Mouse (Mus musculus): ENCODE measurements around the gene Gucy2d. TPM values are rescaled to one million over a fixed set of nuclear protein-coding genes. Genes with fewer than 3 reads are reported as not detected.

Gene Gucy2d
- polyA plus RNA-seq, 1 experiment = 8.7 TPM

- TF ChIP-seq CTCF (IDR thresholded peaks at IDR 0.05; ENCODE audit: control insufficient read depth, insufficient read depth, insufficient replicate concordance, low read depth, low read length) (no peak), POLR2A (IDR thresholded peaks at IDR 0.05; ENCODE audit: control insufficient read depth, low read depth, low read length) (no peak)
- H3K27me3 ChIP-seq (ENCODE audit: control insufficient read depth, insufficient read depth, low read length) = no peaks in the 10 kb centered on the region
- no peak overlapping the region for H3K27ac ChIP-seq (ENCODE audit: control insufficient read depth, insufficient read depth, low read depth, low read length)
- peaks cover 8% of the 10 kb centered on the region for H3K4me1 ChIP-seq (ENCODE audit: control insufficient read depth, insufficient read depth, low read length)
- no peak overlapping the region for H3K4me3 ChIP-seq (ENCODE audit: control insufficient read depth, low read depth, low read length)
- no peaks in the 10 kb centered on the region for H3K36me3 ChIP-seq (ENCODE audit: control insufficient read depth, insufficient read depth, low read length)
Measured at GRCm38 (mm10) chr7:98424396-98424795, 15.8 kb upstream of the Gucy2d start.

GRCm38 (mm10) chr7:98425551-98425950 is 14.7 kb upstream of the Gucy2d start:
- TF ChIP-seq POLR2A (IDR thresholded peaks at IDR 0.05; ENCODE audit: control insufficient read depth, low read depth, low read length) (no peak), CTCF (IDR thresholded peaks at IDR 0.05; ENCODE audit: control insufficient read depth, insufficient read depth, insufficient replicate concordance, low read depth, low read length) (no peak)
- Histone ChIP-seq H3K27me3 (ENCODE audit: control insufficient read depth, insufficient read depth, low read length) (no peaks in the 10 kb centered on the region), H3K4me1 (ENCODE audit: control insufficient read depth, insufficient read depth, low read length) (peaks cover 8% of the 10 kb centered on the region), H3K36me3 (ENCODE audit: control insufficient read depth, insufficient read depth, low read length) (no peaks in the 10 kb centered on the region), H3K27ac (ENCODE audit: control insufficient read depth, insufficient read depth, low read depth, low read length) (no peak overlapping the region), H3K4me3 (ENCODE audit: control insufficient read depth, low read depth, low read length) (no peak overlapping the region)

GRCm38 (mm10) chr7:98426641-98427040 is 13.6 kb upstream of the Gucy2d start:
- Histone ChIP-seq H3K27me3 (ENCODE audit: control insufficient read depth, insufficient read depth, low read length) (no peaks in the 10 kb centered on the region), H3K4me3 (ENCODE audit: control insufficient read depth, low read depth, low read length) (no peak overlapping the region), H3K36me3 (ENCODE audit: control insufficient read depth, insufficient read depth, low read length) (no peaks in the 10 kb centered on the region), H3K4me1 (ENCODE audit: control insufficient read depth, insufficient read depth, low read length) (peaks cover 8% of the 10 kb centered on the region), H3K27ac (ENCODE audit: control insufficient read depth, insufficient read depth, low read depth, low read length) (no peak overlapping the region)
- no peak for TF ChIP-seq POLR2A (IDR thresholded peaks at IDR 0.05; ENCODE audit: control insufficient read depth, low read depth, low read length)
- no peak for TF ChIP-seq CTCF (IDR thresholded peaks at IDR 0.05; ENCODE audit: control insufficient read depth, insufficient read depth, insufficient replicate concordance, low read depth, low read length)

- no peaks in the 10 kb centered on the region for H3K36me3 ChIP-seq (ENCODE audit: control insufficient read depth, insufficient read depth, low read length)
- H3K27me3 ChIP-seq (ENCODE audit: control insufficient read depth, insufficient read depth, low read length) = no peaks in the 10 kb centered on the region
- TF ChIP-seq POLR2A (IDR thresholded peaks at IDR 0.05; ENCODE audit: control insufficient read depth, low read depth, low read length) = no peak
- no peak for TF ChIP-seq CTCF (IDR thresholded peaks at IDR 0.05; ENCODE audit: control insufficient read depth, insufficient read depth, insufficient replicate concordance, low read depth, low read length)
- H3K27ac ChIP-seq (ENCODE audit: control insufficient read depth, insufficient read depth, low read depth, low read length) = no peak overlapping the region
- H3K4me1 ChIP-seq (ENCODE audit: control insufficient read depth, insufficient read depth, low read length) = peaks cover 8% of the 10 kb centered on the region
- no peak overlapping the region for H3K4me3 ChIP-seq (ENCODE audit: control insufficient read depth, low read depth, low read length)
Measured at GRCm38 (mm10) chr7:98427115-98427835, 12.9 kb upstream of the Gucy2d start.

- Histone ChIP-seq H3K4me3 (ENCODE audit: control insufficient read depth, low read depth, low read length) (no peak overlapping the region), H3K27ac (ENCODE audit: control insufficient read depth, insufficient read depth, low read depth, low read length) (no peak overlapping the region), H3K4me1 (ENCODE audit: control insufficient read depth, insufficient read depth, low read length) (no peaks in the 10 kb centered on the region; the same call in 1 of the 2 replicates), H3K27me3 (ENCODE audit: control insufficient read depth, insufficient read depth, low read length) (no peaks in the 10 kb centered on the region), H3K36me3 (ENCODE audit: control insufficient read depth, insufficient read depth, low read length) (no peaks in the 10 kb centered on the region)
- TF ChIP-seq POLR2A (IDR thresholded peaks at IDR 0.05; ENCODE audit: control insufficient read depth, low read depth, low read length) (no peak), CTCF (IDR thresholded peaks at IDR 0.05; ENCODE audit: control insufficient read depth, insufficient read depth, insufficient replicate concordance, low read depth, low read length) (no peak)
Measured at GRCm38 (mm10) chr7:98429579-98429978, 10.6 kb upstream of the Gucy2d start.

GRCm38 (mm10) chr7:98430785-98431184 is 9.4 kb upstream of the Gucy2d start:
- Histone ChIP-seq H3K27ac (ENCODE audit: control insufficient read depth, insufficient read depth, low read depth, low read length) (no peak overlapping the region), H3K4me3 (ENCODE audit: control insufficient read depth, low read depth, low read length) (no peak overlapping the region), H3K4me1 (ENCODE audit: control insufficient read depth, insufficient read depth, low read length) (no peaks in the 10 kb centered on the region; the same call in 1 of the 2 replicates), H3K36me3 (ENCODE audit: control insufficient read depth, insufficient read depth, low read length) (no peaks in the 10 kb centered on the region), H3K27me3 (ENCODE audit: control insufficient read depth, insufficient read depth, low read length) (no peaks in the 10 kb centered on the region)
- peak; percentile 64; the same call in 1 of the 2 replicates for TF ChIP-seq CTCF (IDR thresholded peaks at IDR 0.05; ENCODE audit: control insufficient read depth, insufficient read depth, insufficient replicate concordance, low read depth, low read length)
- no peak for TF ChIP-seq POLR2A (IDR thresholded peaks at IDR 0.05; ENCODE audit: control insufficient read depth, low read depth, low read length)

GRCm38 (mm10) chr7:98437629-98438028 is 2.6 kb upstream of the Gucy2d start:
- Histone ChIP-seq H3K4me3 (ENCODE audit: control insufficient read depth, low read depth, low read length) (no peak overlapping the region), H3K27me3 (ENCODE audit: control insufficient read depth, insufficient read depth, low read length) (no peaks in the 10 kb centered on the region), H3K36me3 (ENCODE audit: control insufficient read depth, insufficient read depth, low read length) (no peaks in the 10 kb centered on the region), H3K4me1 (ENCODE audit: control insufficient read depth, insufficient read depth, low read length) (no peaks in the 10 kb centered on the region), H3K27ac (ENCODE audit: control insufficient read depth, insufficient read depth, low read depth, low read length) (no peak overlapping the region)
- TF ChIP-seq CTCF (IDR thresholded peaks at IDR 0.05; ENCODE audit: control insufficient read depth, insufficient read depth, insufficient replicate concordance, low read depth, low read length) (peak; percentile 64; the same call in 1 of the 2 replicates), POLR2A (IDR thresholded peaks at IDR 0.05; ENCODE audit: control insufficient read depth, low read depth, low read length) (no peak)
